ENCODE assay signal across 8 mouse cellular contexts in the genomic region with DNA sequence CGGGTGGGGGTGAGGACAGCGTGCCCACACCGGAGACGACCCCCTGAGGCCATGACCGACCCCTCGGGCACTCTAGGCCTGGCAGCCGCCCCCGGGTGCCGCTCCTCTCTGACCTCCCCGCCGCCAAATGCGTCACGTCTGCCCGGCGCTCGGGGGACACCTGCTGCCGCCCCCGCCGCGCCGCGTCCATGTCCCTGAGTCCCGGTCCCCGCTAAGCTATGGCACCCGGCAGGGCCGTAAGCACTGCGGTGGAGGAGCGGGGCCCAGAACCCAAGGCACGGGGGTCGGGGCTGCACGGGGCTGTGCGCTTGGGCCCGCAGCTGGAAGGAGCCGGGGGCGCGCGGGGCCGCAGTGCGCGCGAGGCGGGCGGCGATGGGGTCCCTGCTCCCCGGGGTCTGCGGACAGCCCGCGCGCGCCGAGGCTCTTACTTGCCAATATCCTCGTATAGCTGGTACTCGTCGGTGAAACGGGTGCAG. TPM values are rescaled to one million over a fixed set of nuclear protein-coding genes. Genes with fewer than 3 reads are reported as not detected.
DNase-seq lines count a peak whose midpoint lies in the region; ATAC-seq and TF ChIP-seq lines count a peak whose summit lies in the region.

No protein-coding gene starts in this region.

- WGBS in hindbrain, embryonic 13.5 days: under 1% methylated on average over 54 of the region's 55 CpGs
- WGBS in midbrain, embryonic 15.5 days: under 1% methylated on average over 55 of the region's 55 CpGs

- H3K9ac ChIP-seq in hindbrain, embryonic 13.5 days: peak overlapping the region; percentile 84
- peak overlapping the region; percentile 82 for H3K9ac ChIP-seq in midbrain, embryonic 15.5 days

- H3K36me3 ChIP-seq in hindbrain, embryonic 13.5 days: no peaks in the 10 kb centered on the region
- no peaks in the 10 kb centered on the region for H3K36me3 ChIP-seq in midbrain, embryonic 15.5 days (replicated peaks)

- peak overlapping the region; percentile 85 for H3K4me3 ChIP-seq in gastrocnemius, adult 2 months
- H3K4me3 ChIP-seq in hindbrain, embryonic 13.5 days: peak overlapping the region; percentile 79
- H3K4me3 ChIP-seq in midbrain, embryonic 15.5 days: peak overlapping the region; percentile 87

- peak overlapping the region; percentile 88 for H3K27ac ChIP-seq in gastrocnemius, adult 2 months
- peak overlapping the region; percentile 89 for H3K27ac ChIP-seq in hindbrain, embryonic 13.5 days
- H3K27ac ChIP-seq in midbrain, embryonic 15.5 days: peak overlapping the region; percentile 90

- TF ChIP-seq CTCF in gastrocnemius, adult 2 months (IDR thresholded peaks at IDR 0.05): no peak

- peaks cover 80% of the 10 kb centered on the region for H3K27me3 ChIP-seq in hindbrain, embryonic 13.5 days
- H3K27me3 ChIP-seq in midbrain, embryonic 15.5 days (replicated peaks): peaks cover 32% of the 10 kb centered on the region

- no peaks in the 10 kb centered on the region for H3K9me3 ChIP-seq in hindbrain, embryonic 13.5 days
- H3K9me3 ChIP-seq in midbrain, embryonic 15.5 days: no peaks in the 10 kb centered on the region

- H3K4me1 ChIP-seq in hindbrain, embryonic 13.5 days (replicated peaks): peaks cover 39% of the 10 kb centered on the region
- H3K4me1 ChIP-seq in midbrain, embryonic 15.5 days: peaks cover 36% of the 10 kb centered on the region

- DNase-seq in gastrocnemius, adult 2 months: peak; percentile 58
- DNase-seq in gastrocnemius, postnatal 36 days: no peak
- peak; percentile 62 for DNase-seq in right cerebral cortex, adult 18-20 months
- no peak for DNase-seq in right cerebral cortex, postnatal 36 days (ENCODE audit: low spot score in 2 of 2)
- no peak for DNase-seq in gastrocnemius, postnatal 25 days

- intact Hi-C loops in gastrocnemius, adult 2 months (cut with DNase I): loop anchor here (5.0 kb wide), 1 partner anchor 57 kb away; no protein-coding TSS in a partner anchor
- intact Hi-C loops in gastrocnemius, postnatal 36 days (cut with DNase I): loop anchor here (5.0 kb wide), 1 partner anchor 57 kb away; no protein-coding TSS in a partner anchor

- ATAC-seq in hindbrain, embryonic 13.5 days (ENCODE audit: low FRiP score): peak; percentile 41
- ATAC-seq in midbrain, embryonic 15.5 days (replicated peaks): peak; percentile 46
- ATAC-seq in frontal cortex, adult (ENCODE audit: low TSS enrichment): no peak

- H3K4me2 ChIP-seq in hindbrain, embryonic 13.5 days: peak overlapping the region; percentile 73
- H3K4me2 ChIP-seq in midbrain, embryonic 15.5 days: peak overlapping the region; percentile 61

RNA-seq across cellular contexts. Expression of a gene that starts 1.1 kb away (rescaled TPM):
- 100 to 1,000 TPM; 108 to 128 TPM for total RNA-seq in gastrocnemius, adult 2 months (2021)
- 100 to 1,000 TPM in 1 of 2 experiments, 10 to 100 TPM in 1; 95.5 to 115 TPM for total RNA-seq in gastrocnemius, postnatal 36 days (2021)
- 63.1 and 65.8 TPM in 2 replicates for polyA plus RNA-seq in hindbrain, embryonic 13.5 days (2015; fragmentation: Nextera tagmentation; extraction: Ambion mirVana)
- polyA plus RNA-seq in midbrain, embryonic 15.5 days (2015; fragmentation: Nextera tagmentation; extraction: Ambion mirVana): 134 and 147 TPM in 2 replicates
- total RNA-seq in gastrocnemius, postnatal 25 days (2021): 100 to 1,000 TPM; 115 to 121 TPM

Comparison
In these comparisons a context has a peak if more than half of its experiments do, and no peak if none do; other contexts are left out.
1. DNase-seq: peak in gastrocnemius, adult 2 months (single experiment) and right cerebral cortex, adult 18-20 months (single experiment); none in gastrocnemius, postnatal 36 days (0 of 2), right cerebral cortex, postnatal 36 days (0 of 2) and gastrocnemius, postnatal 25 days (single experiment).
2. Peak in every context shown above with its lines, with median percentiles within 50 percentile points of each other: H3K27ac ChIP-seq and H3K4me3 ChIP-seq.